Mouse (Mus musculus) 3134 (cell line): ENCODE measurements around the gene Cntn2.
"Not testable (repeated sequence)": the region's sequence is repeated elsewhere in the genome, so short reads cannot be mapped to it uniquely, and the experiment has no call there.

Source experiments
- DNase-seq: peaks from one replicate; pipeline ENCODE4 v3.0.0-alpha.2; 2011; ENCODE audit warnings: low spot score; ENCODE audit not compliant: insufficient read length; ENCODE audit errors: extremely low read depth

Gene Cntn2

GRCm38 (mm10) chr1:132515339-132515738 is 27.7 kb downstream of the Cntn2 start:
- no peak for DNase-seq

- DNase-seq, result no peak
Observed at GRCm38 (mm10) chr1:132512106-132512505, 30.9 kb downstream of the Cntn2 start.

GRCm38 (mm10) chr1:132511521-132511920 is 31.5 kb downstream of the Cntn2 start:
- no peak for DNase-seq

- DNase-seq, result no peak
Observed at GRCm38 (mm10) chr1:132509771-132510170, 33.3 kb downstream of the Cntn2 start.

- DNase-seq, result no peak
Observed at GRCm38 (mm10) chr1:132506656-132507055, 36.4 kb downstream of the Cntn2 start.

- no peak for DNase-seq
Observed at GRCm38 (mm10) chr1:132506058-132506457, 37.0 kb downstream of the Cntn2 start, which contains the start of gene Tmem81. TSS of gene Tmem81 (plus strand) at chr1:132506230.

- DNase-seq, result no peak
Observed at GRCm38 (mm10) chr1:132505155-132505554, 37.9 kb downstream of the Cntn2 start.

- DNase-seq, result no peak
Observed at GRCm38 (mm10) chr1:132500535-132500934, 42.5 kb downstream of the Cntn2 start.

- DNase-seq, result no peak
Observed at GRCm38 (mm10) chr1:132483759-132484158, 59.3 kb downstream of the Cntn2 start.

- DNase-seq, result no peak
Observed at GRCm38 (mm10) chr1:132483234-132483633, 59.8 kb downstream of the Cntn2 start.

- no peak for DNase-seq
Observed at GRCm38 (mm10) chr1:132481619-132482018, 61.4 kb downstream of the Cntn2 start.

GRCm38 (mm10) chr1:132479438-132479837 is 63.6 kb downstream of the Cntn2 start:
- DNase-seq, result no peak

- peak; percentile 91 for DNase-seq
Observed at GRCm38 (mm10) chr1:132476928-132477691, 65.9 kb downstream of the Cntn2 start, which contains the start of gene Rbbp5. TSS of gene Rbbp5 (plus strand) at chr1:132477365.

GRCm38 (mm10) chr1:132476575-132476927 is 66.5 kb downstream of the Cntn2 start:
- no peak for DNase-seq

- no peak for DNase-seq
Observed at GRCm38 (mm10) chr1:132474496-132474895, 68.6 kb downstream of the Cntn2 start.

- DNase-seq, result no peak
Observed at GRCm38 (mm10) chr1:132472537-132472936, 70.5 kb downstream of the Cntn2 start.

- no peak for DNase-seq
Observed at GRCm38 (mm10) chr1:132471499-132471898, 71.6 kb downstream of the Cntn2 start.

- DNase-seq, result no peak
Observed at GRCm38 (mm10) chr1:132471032-132471431, 72.0 kb downstream of the Cntn2 start.

- DNase-seq, result not testable (repeated sequence)
Observed at GRCm38 (mm10) chr1:132470031-132470430, 73.0 kb downstream of the Cntn2 start.

- DNase-seq, result no peak
Observed at GRCm38 (mm10) chr1:132469519-132469918, 73.5 kb downstream of the Cntn2 start.

GRCm38 (mm10) chr1:132468926-132469325 is 74.1 kb downstream of the Cntn2 start:
- DNase-seq, result no peak

GRCm38 (mm10) chr1:132464651-132465050 is 78.4 kb downstream of the Cntn2 start:
- DNase-seq, result no peak
